Mouse (Mus musculus) thymus, adult 2 months (tissue): ENCODE measurements at regions not wholly inside any gene's neighbourhood (a gene's known extent, or its start where the extent isn't known, plus 50 kb on each side); places are given as distances from the start of the nearest gene placed in this dataset.

ENCODE experiments used
- CTCF ChIP-seq: fragments of 200-500 bp; IDR thresholded peaks from 2 replicates; pipeline ENCODE4 v1.5.1; 2012; ENCODE audit warnings: mild to moderate bottlenecking, control low read depth, low read length, moderate library complexity, borderline replicate concordance; ENCODE audit not compliant: control insufficient read depth, poor library complexity, insufficient read depth; ENCODE audit errors: extremely low read depth
- POLR2A ChIP-seq: fragments of 200-500 bp; IDR thresholded peaks from 2 replicates; pipeline ENCODE4 v1.6.1; 2012; ENCODE audit warnings: mild to moderate bottlenecking, low read length, control low read depth, moderate library complexity; ENCODE audit not compliant: control insufficient read depth, poor library complexity, insufficient read depth; ENCODE audit errors: extremely low read depth

DNA sequence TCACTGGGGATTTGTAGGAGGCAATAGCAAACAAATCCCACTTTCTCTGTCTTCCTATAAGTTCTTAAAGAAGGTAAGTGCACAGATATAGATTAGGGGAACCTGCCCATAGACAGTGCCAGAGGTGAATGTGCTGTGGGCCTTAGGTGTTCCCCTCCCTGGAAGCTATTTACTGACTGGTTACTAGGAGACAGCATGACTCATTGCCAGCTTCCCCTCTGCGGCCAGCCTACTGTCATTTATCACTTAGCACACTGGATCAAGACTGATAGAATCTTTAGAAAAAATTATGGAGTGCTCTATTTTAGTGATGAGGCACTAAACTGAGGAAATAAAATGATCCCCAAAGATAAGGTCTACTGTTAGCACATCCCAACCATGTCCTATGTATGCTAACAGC, 187.3 kb upstream of the Nrp1 start:
- TF ChIP-seq POLR2A (no peak), CTCF (no peak)
